Mouse (Mus musculus) liver, embryonic 16.5 days (tissue): ENCODE measurements around the gene Gm45233. TPM values are rescaled to one million over a fixed set of nuclear protein-coding genes. Genes with fewer than 3 reads are reported as not detected.
A peak's percentile ranks its signal among the peaks of the same experiment; 100 is the strongest.

Source experiments
- microRNA-seq: library from miRNA; unstranded; fragments of <30 nt; microRNA quantifications from one replicate; pipeline ENCODE4, GENCODE M21; 2016
- polyA plus RNA-seq: library from polyadenylated mRNA; unstranded; fragments of >200 nt; fragmentation: Nextera tagmentation; extraction: Ambion mirVana; gene quantifications from 2 replicates; pipeline ENCODE4 v1.2.1, GENCODE M21; 2015

Gene Gm45233
- polyA plus RNA-seq, 1 experiment from 2014 or later, result 0.17 TPM

Small RNAs within 50 kb of the gene (microRNA-seq; reads per million reads assigned to microRNA genes)
- 3.7 reads per million, percentile 12 among the genes with 10 or more reads in this experiment for gene Mir7051

Other genes starting within 250 kb of the Gm45233 start
- 4.5 and 4.9 TPM in 2 replicates for gene Zfp715, start 130.8 kb upstream of the Gm45233 start, polyA plus RNA-seq
- gene Siglecf, start 92.8 kb upstream of the Gm45233 start, polyA plus RNA-seq, result 1.8 and 1.9 TPM in 2 replicates
- gene Siglecg, start 35.9 kb upstream of the Gm45233 start, polyA plus RNA-seq, result 1.3 and 1.4 TPM in 2 replicates
- not detected in 2 replicates for gene Lim2, start 16.5 kb upstream of the Gm45233 start, polyA plus RNA-seq
- 16.3 and 17.8 TPM in 2 replicates for gene Nkg7, start 7.1 kb upstream of the Gm45233 start, polyA plus RNA-seq
- not detected in 2 replicates for gene Cldnd2, start 3.3 kb upstream of the Gm45233 start, polyA plus RNA-seq
- gene Etfb, start within 50 bp of the Gm45233 start, polyA plus RNA-seq, result 314 and 319 TPM in 2 replicates
- gene Vsig10l, start 19.0 kb downstream of the Gm45233 start, polyA plus RNA-seq, result 1.1 and 1.3 TPM in 2 replicates
- not detected in 2 replicates for gene Iglon5, start 45.9 kb downstream of the Gm45233 start, polyA plus RNA-seq
- not detected in 2 replicates for gene 4931406B18Rik, start 61.8 kb downstream of the Gm45233 start, polyA plus RNA-seq
- gene Cd33, start 100.3 kb downstream of the Gm45233 start, polyA plus RNA-seq, result 3.8 and 4.6 TPM in 2 replicates
- gene Zfp658, start 118.1 kb downstream of the Gm45233 start, polyA plus RNA-seq, result 0.19 and 0.29 TPM in 2 replicates
- 1.8 and 2.2 TPM in 2 replicates for gene Zfp719, start 135.5 kb downstream of the Gm45233 start, polyA plus RNA-seq
- not detected in 2 replicates for gene Zfp819, start 163.0 kb downstream of the Gm45233 start, polyA plus RNA-seq
- gene Ceacam18, start 190.6 kb downstream of the Gm45233 start, polyA plus RNA-seq, result 0.15 TPM in 1 of 2 replicates, not detected in the other
- gene Siglece, start 216.0 kb downstream of the Gm45233 start, polyA plus RNA-seq, result 4.0 and 5.0 TPM in 2 replicates
- 3.7 and 3.8 TPM in 2 replicates for gene Ctu1, start 227.9 kb downstream of the Gm45233 start, polyA plus RNA-seq
- not detected in 2 replicates for gene Klk14, start 246.3 kb downstream of the Gm45233 start, polyA plus RNA-seq